Mouse (Mus musculus): ENCODE results near the gene Samd4.

Samd4 gene

GRCm38 (mm10) chr14:46904276-46904675, 21.6 kb downstream of the Samd4 start:
- in situ Hi-C loops (cut with MboI, MseI), result no loop called here

GRCm38 (mm10) chr14:46908858-46909257, 26.2 kb downstream of the Samd4 start:
- in situ Hi-C loops (cut with MboI, MseI), result no loop called here

GRCm38 (mm10) chr14:46912496-46912895, 29.8 kb downstream of the Samd4 start:
- in situ Hi-C loops (cut with MboI, MseI), result no loop called here

- in situ Hi-C loops (cut with MboI, MseI), result no loop called here
Measured at GRCm38 (mm10) chr14:46914356-46914755, 31.7 kb downstream of the Samd4 start.

GRCm38 (mm10) chr14:46915555-46915954, 32.9 kb downstream of the Samd4 start:
- in situ Hi-C loops (cut with MboI, MseI), result no loop called here

- in situ Hi-C loops (cut with MboI, MseI), result no loop called here
Measured at GRCm38 (mm10) chr14:46916581-46916980, 33.9 kb downstream of the Samd4 start.

GRCm38 (mm10) chr14:46917136-46917535, 34.5 kb downstream of the Samd4 start:
- in situ Hi-C loops (cut with MboI, MseI), result no loop called here

GRCm38 (mm10) chr14:46917581-46917980, 34.9 kb downstream of the Samd4 start:
- in situ Hi-C loops (cut with MboI, MseI), result no loop called here

GRCm38 (mm10) chr14:46920496-46920895, 37.8 kb downstream of the Samd4 start:
- in situ Hi-C loops (cut with MboI, MseI), result no loop called here

GRCm38 (mm10) chr14:46921178-46921975, 38.7 kb downstream of the Samd4 start:
- in situ Hi-C loops (cut with MboI, MseI), result no loop called here

GRCm38 (mm10) chr14:46923931-46924330, 41.3 kb downstream of the Samd4 start:
- in situ Hi-C loops (cut with MboI, MseI), result no loop called here

GRCm38 (mm10) chr14:46924422-46924821, 41.8 kb downstream of the Samd4 start:
- in situ Hi-C loops (cut with MboI, MseI), result no loop called here

- in situ Hi-C loops (cut with MboI, MseI), result no loop called here
Measured at GRCm38 (mm10) chr14:46928556-46928955, 45.9 kb downstream of the Samd4 start.

- in situ Hi-C loops (cut with MboI, MseI), result no loop called here
Measured at GRCm38 (mm10) chr14:46932121-46932520, 49.5 kb downstream of the Samd4 start.

- in situ Hi-C loops (cut with MboI, MseI), result no loop called here
Measured at GRCm38 (mm10) chr14:46932708-46933107, 50.1 kb downstream of the Samd4 start.

- in situ Hi-C loops (cut with MboI, MseI), result no loop called here
Measured at GRCm38 (mm10) chr14:46941077-46941476, 58.4 kb downstream of the Samd4 start.

- in situ Hi-C loops (cut with MboI, MseI), result no loop called here
Measured at GRCm38 (mm10) chr14:46941896-46942812, 59.5 kb downstream of the Samd4 start.

- in situ Hi-C loops (cut with MboI, MseI), result no loop called here
Measured at GRCm38 (mm10) chr14:46944411-46944810, 61.8 kb downstream of the Samd4 start.

GRCm38 (mm10) chr14:46945903-46946490, 63.3 kb downstream of the Samd4 start:
- in situ Hi-C loops (cut with MboI, MseI), result no loop called here

- in situ Hi-C loops (cut with MboI, MseI), result no loop called here
Measured at GRCm38 (mm10) chr14:46947644-46948043, 65.0 kb downstream of the Samd4 start.

GRCm38 (mm10) chr14:46950527-46951384, 68.1 kb downstream of the Samd4 start:
- in situ Hi-C loops (cut with MboI, MseI), result no loop called here
